Mouse (Mus musculus): ENCODE measurements around the gene Fam192a.

Gene Fam192a

DNA sequence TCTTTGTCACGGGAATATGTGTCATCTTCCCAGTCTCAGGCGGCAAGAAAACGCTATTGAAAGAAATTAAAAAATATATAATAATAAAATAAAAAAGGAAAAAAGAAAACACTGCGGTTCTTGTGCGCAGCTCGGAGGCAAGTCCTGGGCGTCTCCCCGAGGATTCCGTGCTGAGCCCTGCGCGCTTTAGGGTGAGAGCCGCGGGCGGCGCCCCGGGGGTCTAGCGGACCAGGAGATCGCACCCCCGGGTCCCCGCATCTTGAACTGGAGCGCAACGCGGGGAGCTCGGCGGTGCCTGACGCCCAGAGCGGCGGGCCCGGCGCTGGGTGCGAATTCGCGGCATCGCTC is 69.3 kb downstream of the Fam192a start:
- no peak for DNase-seq (ENCODE audit: low spot score)

DNA sequence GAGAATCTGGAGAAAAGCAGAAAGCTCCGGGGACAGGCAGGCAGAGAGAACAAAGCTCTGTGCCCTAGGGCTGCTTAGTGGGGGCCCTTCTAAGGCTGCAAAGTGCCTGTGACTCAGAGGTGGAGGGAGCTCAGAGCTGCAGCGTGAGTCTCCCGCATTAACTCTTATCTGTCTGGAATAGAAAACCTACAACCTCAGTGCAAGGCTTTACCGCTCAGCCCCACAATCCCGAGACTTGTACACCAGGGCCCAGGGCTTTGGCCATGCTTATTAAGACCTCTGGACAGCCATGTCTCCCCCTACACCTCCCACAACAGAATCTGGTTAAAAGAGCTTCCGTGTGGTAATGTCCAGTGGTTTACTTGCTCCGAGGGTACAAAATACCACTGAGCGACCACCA is 69.8 kb downstream of the Fam192a start:
- DNase-seq (ENCODE audit: low spot score): no peak

DNA sequence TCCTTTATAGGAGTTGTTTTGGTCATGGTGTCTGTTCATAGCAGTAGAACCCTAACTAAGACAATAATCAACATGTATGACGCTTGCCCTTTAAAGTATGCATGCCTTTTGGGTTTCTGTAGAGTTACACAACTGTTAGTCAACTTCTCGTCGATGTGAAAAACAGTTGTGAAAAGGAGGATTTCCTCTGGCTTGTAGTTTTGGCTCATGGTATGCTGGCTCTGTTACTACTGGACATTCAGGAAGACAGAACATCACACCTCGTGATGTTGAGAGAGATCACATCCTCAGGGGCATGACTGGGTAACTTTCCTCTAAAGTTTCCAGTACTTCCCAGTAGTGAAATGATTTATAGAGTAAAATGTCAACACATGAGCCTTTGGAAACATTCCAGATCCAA is 71.2 kb downstream of the Fam192a start:
- DNase-seq (ENCODE audit: low spot score): no peak

DNA sequence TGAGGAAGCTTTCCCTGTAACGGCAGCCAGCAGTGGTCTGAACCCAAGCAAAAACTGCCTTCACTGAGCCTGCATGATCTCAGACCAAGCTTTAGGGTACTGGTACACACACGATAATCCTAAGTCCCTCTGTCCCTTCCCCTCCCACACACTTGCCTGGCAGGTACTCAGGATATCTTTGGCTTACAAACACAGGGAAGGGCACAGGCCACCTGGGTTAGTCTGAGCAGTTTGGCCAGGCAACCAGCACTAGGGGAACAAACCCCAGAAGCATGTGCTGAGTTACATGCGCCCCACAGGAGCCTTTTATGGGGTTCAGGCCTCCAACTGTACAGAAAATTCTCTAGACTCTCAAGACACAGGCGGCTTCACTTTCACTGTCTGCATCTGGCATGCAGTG is 71.9 kb downstream of the Fam192a start:
- DNase-seq (ENCODE audit: low spot score): no peak

DNA sequence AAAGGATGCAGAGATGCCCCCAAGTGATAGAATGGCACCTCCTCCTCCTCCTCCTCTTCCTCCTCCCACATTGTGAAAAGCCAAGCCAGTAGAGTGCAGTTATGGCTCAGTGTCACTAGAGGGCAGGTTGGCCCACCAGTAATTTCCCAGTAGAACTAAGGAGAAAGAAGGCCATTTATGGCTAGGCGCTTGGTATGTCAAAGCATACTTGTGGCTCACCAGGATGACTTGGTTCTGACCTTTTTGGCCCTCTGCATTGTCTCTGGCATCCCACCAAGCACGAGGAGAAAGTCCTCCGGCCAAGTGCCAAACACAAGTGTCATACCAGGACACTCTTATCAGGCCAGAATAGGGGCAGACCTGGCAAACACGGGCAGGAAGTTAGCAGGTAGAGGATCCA is 73.6 kb downstream of the Fam192a start:
- DNase-seq (ENCODE audit: low spot score): peak; percentile 36

DNA sequence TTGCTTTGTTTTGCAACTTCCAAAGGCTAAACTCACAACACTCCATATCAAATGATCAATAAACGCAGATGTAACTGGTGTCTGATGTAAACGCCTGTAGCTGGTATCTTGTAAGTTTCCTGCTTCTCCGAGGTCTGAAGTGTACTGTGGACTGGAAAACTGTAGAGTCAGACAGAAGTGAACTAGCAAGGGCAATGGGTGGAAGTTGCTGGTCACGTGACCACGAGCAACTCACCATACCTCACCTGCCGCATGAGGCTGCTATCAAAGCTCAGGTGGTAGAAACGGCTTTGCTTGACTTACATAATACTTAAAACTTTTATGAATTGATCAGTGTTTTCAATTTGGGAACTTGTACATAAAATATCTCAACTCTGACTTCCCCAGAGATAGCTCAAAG is 74.6 kb downstream of the Fam192a start:
- DNase-seq (ENCODE audit: low spot score): no peak

DNA sequence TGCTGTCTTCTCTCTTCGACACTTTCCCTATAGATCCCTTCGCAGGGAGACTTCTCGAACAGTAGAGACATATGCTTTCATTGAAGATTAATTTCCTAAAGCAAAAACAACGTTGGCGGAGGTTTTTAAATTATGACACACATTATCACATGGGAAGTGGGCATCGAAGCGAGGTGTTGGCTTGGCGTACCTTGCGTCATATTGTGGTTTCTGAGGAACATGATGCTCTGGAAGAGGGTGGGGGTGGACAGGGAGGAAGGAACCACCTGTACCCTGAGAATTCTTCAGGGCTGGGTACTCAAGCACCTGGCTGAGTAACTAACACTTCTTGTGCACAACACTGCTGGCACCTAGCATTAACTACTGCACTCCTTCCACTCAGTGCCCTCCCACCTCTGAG is 77.2 kb downstream of the Fam192a start:
- no peak for DNase-seq (ENCODE audit: low spot score)

Measured in ovary, postnatal 36 days (tissue).